Mouse (Mus musculus) cerebellum, adult 2 months (tissue): ENCODE measurements around the gene Tacr2.

Experiments
- CTCF ChIP-seq: fragments of 200-500 bp; IDR thresholded peaks from 2 replicates; pipeline ENCODE4 v1.5.1; 2011; ENCODE audit warnings: low read depth, mild to moderate bottlenecking, control low read depth, low read length, moderate library complexity, borderline replicate concordance; ENCODE audit not compliant: insufficient read depth
- POLR2A ChIP-seq: fragments of 200-500 bp; IDR thresholded peaks from 2 replicates; pipeline ENCODE4 v1.6.1; 2011; ENCODE audit warnings: low read length, control low read depth, borderline replicate concordance; ENCODE audit not compliant: insufficient read depth

- TF ChIP-seq CTCF, result no peak
- no peak for TF ChIP-seq POLR2A
Measured at GRCm38 (mm10) chr10:62252000-62252488, at the start of gene Tacr2.
